In the genomic region with DNA sequence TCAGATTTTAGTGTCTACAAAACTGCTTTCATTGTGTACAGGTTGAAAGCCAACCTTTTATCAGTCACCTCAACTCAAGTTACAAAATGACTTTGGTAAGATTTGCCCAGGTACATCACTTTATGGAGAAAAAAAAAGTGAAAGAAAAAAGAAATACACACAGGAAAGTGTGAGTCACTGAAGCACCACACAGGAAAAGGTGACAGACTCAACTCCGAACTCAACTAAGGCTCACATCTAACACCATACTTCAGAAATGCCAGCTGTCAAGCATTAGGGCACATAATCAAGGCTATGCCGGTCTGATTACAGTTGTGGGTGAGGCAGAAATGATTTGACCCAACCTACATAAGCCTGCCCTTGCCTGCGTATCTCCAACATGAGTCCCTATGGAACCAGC, we compare ENCODE assay signal across 19 mouse cellular contexts.
DNase-seq lines count a peak whose midpoint lies in the region; ATAC-seq lines count a peak whose summit lies in the region.
"Had no signal": no experiment of that assay in that cellular context is flagged by ENCODE, and none has a peak within 500 bp of the region (broad histone marks: within the 10 kb centered on the region; RNA-seq: fewer than 3 reads in every experiment).

No protein-coding gene starts in this region.

- H3K9me3 ChIP-seq in forebrain, embryonic 15.5 days = no peaks in the 10 kb centered on the region
- no peaks in the 10 kb centered on the region for H3K9me3 ChIP-seq in forebrain, embryonic 10.5 days
- H3K9me3 ChIP-seq in midbrain, embryonic 10.5 days (replicated peaks) = no peaks in the 10 kb centered on the region
- H3K9me3 ChIP-seq: embryonic facial prominence, embryonic 10.5 days; heart, embryonic 15.5 days; hindbrain, embryonic 13.5 days had no signal

- peak; percentile 78 for DNase-seq in 416B (ENCODE audit: low read depth)
- peak; percentile 83 for DNase-seq in naive thymus-derived CD4-positive, alpha-beta T cell, adult 2 months (ENCODE audit: low read depth)
- DNase-seq in Muller cell, postnatal 12 days (ENCODE audit: inconsistent ontology term) = no peak
- DNase-seq in forebrain, embryonic 10.5 days (ENCODE audit: extremely low spot score, low spot score) = no peak
- DNase-seq in midbrain, embryonic 10.5 days (ENCODE audit: low spot score) = no peak
- DNase-seq: adrenal gland, postnatal 14 days; cerebellum, adult 18-20 months; cerebellum, adult 9-11 months; gastrocnemius, postnatal 36 days; heart, postnatal 14 days; kidney, adult 11 months had no signal

- H3K36me3 ChIP-seq in forebrain, embryonic 15.5 days = no peaks in the 10 kb centered on the region
- H3K36me3 ChIP-seq in forebrain, embryonic 10.5 days (replicated peaks) = no peaks in the 10 kb centered on the region
- no peaks in the 10 kb centered on the region for H3K36me3 ChIP-seq in midbrain, embryonic 10.5 days
- H3K36me3 ChIP-seq: embryonic facial prominence, embryonic 10.5 days; heart, embryonic 15.5 days; hindbrain, embryonic 13.5 days had no signal

- H3K4me2 ChIP-seq in forebrain, embryonic 15.5 days (replicated peaks) = no peak overlapping the region
- H3K4me2 ChIP-seq: heart, embryonic 11.5 days; heart, embryonic 15.5 days; hindbrain, embryonic 13.5 days had no signal

- WGBS in forebrain, embryonic 15.5 days = 89% methylated on average over 3 of the region's 3 CpGs
- WGBS in forebrain, embryonic 10.5 days = 93% methylated on average over 3 of the region's 3 CpGs
- 96% methylated on average over 3 of the region's 3 CpGs for WGBS in midbrain, embryonic 10.5 days

- no peak overlapping the region for H3K9ac ChIP-seq in forebrain, embryonic 15.5 days (replicated peaks)
- H3K9ac ChIP-seq: heart, embryonic 15.5 days; hindbrain, embryonic 13.5 days had no signal

- peak; percentile 93 for ATAC-seq in CD4-positive, CD25-positive, alpha-beta regulatory T cell, adult 4 months
- ATAC-seq in activated CD4-positive, CD25-positive, alpha-beta regulatory T cell, adult 4 months = peak; percentile 92
- ATAC-seq in forebrain, embryonic 15.5 days (replicated peaks) = no peak
- ATAC-seq: forebrain, embryonic 14.5 days had no signal

- H3K27ac ChIP-seq in forebrain, embryonic 15.5 days (replicated peaks) = no peak overlapping the region
- no peak overlapping the region for H3K27ac ChIP-seq in forebrain, embryonic 10.5 days
- H3K27ac ChIP-seq in midbrain, embryonic 10.5 days (replicated peaks) = no peak overlapping the region
- H3K27ac ChIP-seq: embryonic facial prominence, embryonic 10.5 days; heart, embryonic 15.5 days; hindbrain, embryonic 13.5 days had no signal

- H3K4me1 ChIP-seq in forebrain, embryonic 15.5 days = no peaks in the 10 kb centered on the region
- H3K4me1 ChIP-seq in forebrain, embryonic 10.5 days = peaks cover 6% of the 10 kb centered on the region
- peaks cover 20% of the 10 kb centered on the region; the same call in 1 of the 2 replicates for H3K4me1 ChIP-seq in midbrain, embryonic 10.5 days

- no peak overlapping the region for H3K4me3 ChIP-seq in forebrain, embryonic 15.5 days
- no peak overlapping the region for H3K4me3 ChIP-seq in forebrain, embryonic 10.5 days
- no peak overlapping the region for H3K4me3 ChIP-seq in midbrain, embryonic 10.5 days
- H3K4me3 ChIP-seq: embryonic facial prominence, embryonic 10.5 days; heart, embryonic 15.5 days; hindbrain, embryonic 13.5 days had no signal

- H3K27me3 ChIP-seq in forebrain, embryonic 15.5 days = no peaks in the 10 kb centered on the region
- no peaks in the 10 kb centered on the region for H3K27me3 ChIP-seq in forebrain, embryonic 10.5 days (ENCODE audit: poor library complexity, severe bottlenecking)
- no peaks in the 10 kb centered on the region for H3K27me3 ChIP-seq in midbrain, embryonic 10.5 days (ENCODE audit: low read depth, poor library complexity, severe bottlenecking)
- H3K27me3 ChIP-seq: heart, embryonic 15.5 days; hindbrain, embryonic 13.5 days had no signal

Comparison
In these comparisons a context has a peak if more than half of its experiments do, and no peak if none do; other contexts are left out.
1. DNase-seq: peak in 416B (single experiment) and naive thymus-derived CD4-positive, alpha-beta T cell, adult 2 months (single experiment); none in Muller cell, postnatal 12 days (single experiment), forebrain, embryonic 10.5 days (single experiment) and midbrain, embryonic 10.5 days (single experiment).